Mouse (Mus musculus) MEL-GATA-1-ER (cell line): Measurements from ENCODE around the gene Sh3glb1.

ENCODE experiments used
- DNase-seq: peaks from one replicate; pipeline ENCODE4 v3.0.0-alpha.2; 2012; ENCODE audit warnings: low read depth; ENCODE audit errors: extremely low read depth

The Sh3glb1 gene

GRCm38 (mm10) chr3:144715033-144715432 is 5.1 kb downstream of the Sh3glb1 start:
- no peak for DNase-seq

- DNase-seq, result no peak
Measured at GRCm38 (mm10) chr3:144714606-144715005, 5.5 kb downstream of the Sh3glb1 start.

- no peak for DNase-seq
Measured at GRCm38 (mm10) chr3:144714126-144714525, 6.0 kb downstream of the Sh3glb1 start.

- no peak for DNase-seq
Measured at GRCm38 (mm10) chr3:144711607-144712206, 8.4 kb downstream of the Sh3glb1 start.

- no peak for DNase-seq
Measured at GRCm38 (mm10) chr3:144708612-144709011, 11.5 kb downstream of the Sh3glb1 start.

GRCm38 (mm10) chr3:144703959-144704358 is 16.2 kb downstream of the Sh3glb1 start:
- DNase-seq, result no peak

- DNase-seq, result no peak
Measured at GRCm38 (mm10) chr3:144698790-144699433, 21.2 kb downstream of the Sh3glb1 start.

GRCm38 (mm10) chr3:144697942-144698341 is 22.2 kb downstream of the Sh3glb1 start:
- peak; percentile 72 for DNase-seq

- no peak for DNase-seq
Measured at GRCm38 (mm10) chr3:144697154-144697553, 23.0 kb downstream of the Sh3glb1 start.

GRCm38 (mm10) chr3:144694941-144695340 is 25.2 kb downstream of the Sh3glb1 start:
- DNase-seq, result no peak

GRCm38 (mm10) chr3:144694040-144694439 is 26.1 kb downstream of the Sh3glb1 start:
- DNase-seq, result no peak

GRCm38 (mm10) chr3:144692052-144692451 is 28.1 kb downstream of the Sh3glb1 start:
- DNase-seq, result peak; percentile 67

GRCm38 (mm10) chr3:144689236-144689635 is 30.9 kb downstream of the Sh3glb1 start:
- DNase-seq, result no peak

GRCm38 (mm10) chr3:144688284-144688683 is 31.9 kb downstream of the Sh3glb1 start:
- DNase-seq, result no peak

- no peak for DNase-seq
Measured at GRCm38 (mm10) chr3:144687618-144688017, 32.5 kb downstream of the Sh3glb1 start.

GRCm38 (mm10) chr3:144686146-144686545 is 34.0 kb downstream of the Sh3glb1 start:
- DNase-seq, result no peak

- DNase-seq, result peak; percentile 18
Measured at GRCm38 (mm10) chr3:144683136-144683814, 36.9 kb downstream of the Sh3glb1 start.

- DNase-seq, result no peak
Measured at GRCm38 (mm10) chr3:144681542-144681941, 38.6 kb downstream of the Sh3glb1 start.

GRCm38 (mm10) chr3:144679701-144680159 is 40.4 kb downstream of the Sh3glb1 start:
- no peak for DNase-seq

GRCm38 (mm10) chr3:144679137-144679536 is 41.0 kb downstream of the Sh3glb1 start:
- DNase-seq, result no peak

- no peak for DNase-seq
Measured at GRCm38 (mm10) chr3:144677751-144678150, 42.4 kb downstream of the Sh3glb1 start.

- no peak for DNase-seq
Measured at GRCm38 (mm10) chr3:144676249-144676648, 43.9 kb downstream of the Sh3glb1 start.
